Mouse (Mus musculus) heart, postnatal 10 days (tissue): ENCODE measurements around the gene Jakmip3. TPM values are rescaled to one million over a fixed set of nuclear protein-coding genes. Genes with fewer than 3 reads are reported as not detected.
A peak's percentile ranks its signal among the peaks of the same experiment; 100 is the strongest.

Experiments
- DNase-seq, 2 experiments: peaks; one replicate each; pipeline ENCODE4 v3.0.0; 2021
- intact Hi-C: fragments of 180-260 bp; cut with DNase I; formaldehyde crosslinking; loops from one replicate; pipeline ENCODE4 v1.15.1; 2025
- total RNA-seq, 2 experiments: library from RNA; stranded (reverse); gene quantifications; 2 replicates each; pipeline ENCODE4 v1.2.3; 2021

Jakmip3 gene
- under 1 TPM in 1 of 2 experiments, not detected in 1; 0.19 TPM for total RNA-seq

DNA sequence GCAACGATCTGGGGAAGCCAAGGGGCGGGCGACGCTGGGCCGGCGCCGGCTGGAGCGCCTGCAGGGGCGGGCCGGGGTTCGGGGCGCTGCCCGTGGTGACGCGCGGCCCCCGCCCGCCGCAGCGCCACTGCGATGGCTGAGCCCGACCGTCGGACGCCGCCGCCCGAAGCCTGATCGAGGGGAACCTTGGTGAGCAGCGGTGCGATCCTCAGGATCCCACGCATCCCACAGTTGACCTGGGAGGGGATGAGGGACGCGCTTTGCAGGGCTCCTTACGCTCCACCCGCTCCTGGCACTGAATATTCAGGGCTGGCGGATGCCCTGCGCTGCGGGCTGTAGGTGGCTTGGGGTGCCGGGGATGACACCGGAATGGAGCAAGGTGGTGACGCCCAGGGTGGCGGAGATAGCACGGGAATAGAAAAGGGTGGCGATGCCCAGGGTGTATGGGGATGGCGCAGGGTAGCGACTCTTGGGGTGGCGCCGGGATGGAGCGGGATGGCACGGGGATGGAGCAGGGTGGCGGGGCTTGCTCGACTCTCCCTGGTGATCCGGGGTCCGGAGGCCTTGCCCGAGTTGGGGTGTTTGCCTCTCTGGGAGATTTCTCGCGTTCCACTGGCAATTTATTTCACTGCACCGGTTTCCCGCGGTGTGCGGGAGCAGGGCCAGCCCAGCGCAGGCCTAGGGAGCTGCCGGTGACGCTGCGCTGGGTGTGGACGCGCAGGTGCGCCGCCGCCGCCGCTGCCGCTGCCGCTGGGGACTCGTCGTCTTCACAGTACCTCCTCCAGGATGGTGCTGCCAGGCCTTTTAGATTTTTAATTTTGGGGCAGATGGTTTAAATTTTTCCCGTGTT, at the start of gene Jakmip3:
TSS of gene Jakmip3 (plus strand) at position 119 of the 850 bp plus-strand sequence.
- DNase-seq: peak in 1 of 2 experiments; percentile 15
- intact Hi-C loops: no loop called here

GRCm38 (mm10) chr7:138898122-138898521, 42.4 kb upstream of the Jakmip3 start:
- intact Hi-C loops: no loop called here
- no peak for DNase-seq

DNA sequence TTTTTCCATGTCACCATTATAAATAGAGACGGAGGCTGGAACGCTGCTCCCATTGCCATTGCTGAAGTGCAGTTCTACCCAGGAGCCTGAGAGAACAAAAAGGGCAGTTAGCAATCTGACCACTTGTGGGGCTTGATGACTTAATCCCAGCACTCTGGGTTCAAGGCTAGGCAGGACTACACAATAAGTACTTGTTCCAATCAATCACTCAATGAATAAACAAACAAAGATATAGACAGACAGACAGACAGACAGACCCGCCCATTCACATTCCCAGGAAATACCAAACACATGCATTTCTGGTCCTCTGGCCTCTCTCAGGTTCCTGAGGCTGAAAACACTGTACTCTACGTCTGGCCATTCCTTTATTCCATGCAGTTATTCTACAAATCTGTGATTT, 41.8 kb upstream of the Jakmip3 start:
- no peak for DNase-seq
- intact Hi-C loops: no loop called here

DNA sequence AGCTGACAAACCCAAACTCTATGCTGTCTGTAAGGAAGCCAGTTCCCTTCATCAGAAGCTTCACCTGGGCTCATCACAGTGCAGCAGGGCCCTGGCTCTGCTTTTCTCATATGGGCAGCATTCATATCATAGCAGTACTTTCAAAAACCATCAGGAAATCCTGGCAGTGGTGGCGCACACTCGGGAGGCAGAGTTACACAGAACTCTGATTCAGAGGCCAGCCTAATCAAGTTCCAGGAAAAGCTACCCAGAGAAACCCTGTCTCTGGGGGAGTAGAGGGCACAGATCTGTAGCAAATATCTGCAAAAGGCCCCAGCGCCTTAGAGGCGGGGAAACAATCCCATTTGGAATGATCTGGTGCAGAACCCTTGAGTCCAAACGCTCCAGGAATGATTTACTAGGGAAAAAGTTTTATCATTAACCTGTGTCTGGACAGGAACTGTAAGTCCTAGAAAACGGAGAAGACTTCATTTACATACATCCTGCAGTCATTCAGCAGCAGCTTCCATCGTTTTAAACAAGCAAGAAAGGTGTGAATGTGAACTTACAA, 36.6 kb upstream of the Jakmip3 start:
- intact Hi-C loops: no loop called here
- DNase-seq: no peak

- DNase-seq: no peak
- intact Hi-C loops: no loop called here
Measured at GRCm38 (mm10) chr7:138906441-138906840, 34.1 kb upstream of the Jakmip3 start.

GRCm38 (mm10) chr7:138907043-138907442, 33.5 kb upstream of the Jakmip3 start:
- DNase-seq: peak; percentile 60 to 69
- intact Hi-C loops: no loop called here

- intact Hi-C loops: no loop called here
- DNase-seq: no peak
Measured at GRCm38 (mm10) chr7:138907976-138908375, 32.6 kb upstream of the Jakmip3 start.

DNA sequence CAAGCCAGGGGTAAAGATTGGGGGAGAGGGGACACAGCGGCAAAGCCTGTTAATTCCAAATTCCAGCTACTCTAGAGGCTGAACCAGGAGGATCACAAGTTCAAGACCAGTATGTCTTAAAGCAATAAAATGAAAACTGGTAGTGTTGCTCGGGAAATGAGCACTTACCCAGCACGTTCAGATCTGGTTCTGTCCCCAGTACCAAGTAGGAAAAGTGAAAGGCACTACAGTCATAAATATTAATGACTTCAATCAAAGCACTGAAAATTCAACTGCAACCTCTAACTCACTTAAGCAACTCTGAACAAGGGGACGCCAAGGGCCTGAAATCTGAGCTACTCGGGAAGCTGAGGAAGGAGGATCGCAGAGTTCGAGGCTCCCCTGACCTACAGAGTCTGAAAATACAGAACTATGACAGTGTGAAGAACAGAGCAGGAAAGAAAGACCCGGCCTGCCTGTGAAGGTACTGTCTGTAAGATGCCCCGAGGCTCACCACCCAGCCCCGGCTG, 31.7 kb upstream of the Jakmip3 start:
- intact Hi-C loops: loop anchor here (1.0 kb wide), 1 partner anchor 10 kb away; no protein-coding TSS in a partner anchor
- DNase-seq: no peak

DNA sequence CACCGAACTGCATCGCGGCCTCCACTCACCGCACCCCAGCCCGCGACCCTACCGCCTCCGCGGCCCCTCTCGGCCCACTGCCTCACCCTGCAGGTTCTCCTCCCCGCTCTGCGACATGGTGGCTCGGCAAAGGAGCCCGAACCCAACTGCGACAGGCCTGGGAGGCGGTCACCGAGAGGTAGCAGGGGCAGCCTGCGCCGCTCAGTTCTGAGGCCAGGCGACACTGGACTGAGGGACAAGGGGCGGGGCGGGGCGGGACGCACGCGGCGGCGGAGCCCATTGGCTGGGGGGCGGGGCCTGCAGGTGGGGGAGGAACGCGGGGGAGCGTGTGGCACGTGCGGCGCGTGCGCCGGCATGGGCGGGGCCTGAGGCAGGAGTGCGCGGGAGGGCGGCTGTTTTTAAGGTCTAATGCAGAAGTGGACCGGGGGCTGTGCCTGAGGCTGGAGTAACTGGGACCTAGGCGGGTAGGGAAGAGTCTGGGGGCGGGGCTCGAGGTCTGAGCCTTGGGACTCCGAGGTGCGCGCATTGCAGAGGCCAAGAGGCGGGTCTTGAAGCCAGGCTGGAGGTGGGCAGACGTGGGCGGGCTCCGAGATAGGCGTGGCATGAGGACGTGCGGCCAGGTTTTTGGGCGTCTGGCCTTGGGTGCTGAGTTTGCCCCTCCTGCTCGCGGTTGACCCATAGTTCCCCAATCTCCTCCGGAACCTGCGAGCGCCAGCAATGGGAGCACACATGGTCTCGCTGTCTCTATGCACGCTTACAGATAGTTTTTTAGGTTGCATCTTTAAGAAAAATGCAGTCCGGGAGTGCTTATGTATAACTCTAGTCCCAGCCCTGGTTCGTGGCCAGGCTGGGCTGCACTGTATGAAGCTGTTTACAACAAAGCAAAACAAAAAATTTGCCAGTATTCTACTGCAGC, 31.0 kb upstream of the Jakmip3 start, which contains the start of gene Bnip3:
TSS of gene Bnip3 (minus strand) at position 243 of the 916 bp plus-strand sequence.
- intact Hi-C loops: loop anchor here (1.0 kb wide), 1 partner anchor 10 kb away; no protein-coding TSS in a partner anchor
- DNase-seq: peak; percentile 89 to 90

GRCm38 (mm10) chr7:138910193-138910562, 30.4 kb upstream of the Jakmip3 start:
- no peak for DNase-seq
- intact Hi-C loops: no loop called here

GRCm38 (mm10) chr7:138913616-138914015, 26.9 kb upstream of the Jakmip3 start:
- DNase-seq: no peak
- intact Hi-C loops: no loop called here

GRCm38 (mm10) chr7:138919156-138919944, 21.2 kb upstream of the Jakmip3 start:
- intact Hi-C loops: loop anchor here (1.0 kb wide), 1 partner anchor 10 kb away; the partner anchor contains the start of gene Bnip3
- peak; percentile 89 to 90 for DNase-seq

DNA sequence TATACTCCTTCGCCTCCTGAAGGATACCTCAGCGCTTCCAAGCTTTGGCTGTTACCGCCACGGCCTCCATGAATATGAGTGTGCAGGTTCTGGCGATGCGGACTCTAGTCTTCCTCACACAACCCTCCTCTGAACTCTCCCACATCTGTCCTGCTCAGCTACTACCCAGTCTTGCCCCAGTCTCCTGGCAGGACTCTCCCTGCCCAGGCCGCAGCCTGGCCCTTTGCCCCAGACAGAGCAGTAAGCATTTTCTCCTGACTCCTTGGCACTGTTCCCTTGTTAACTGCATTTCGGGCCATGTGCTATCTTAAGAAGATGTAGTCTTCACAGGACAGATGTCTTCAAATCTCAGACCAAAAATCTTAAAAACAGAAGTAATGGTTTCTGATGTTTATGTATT, 18.9 kb upstream of the Jakmip3 start:
- no peak for DNase-seq
- intact Hi-C loops: loop anchor here (10.0 kb wide), 1 partner anchor 1447 kb away; no protein-coding TSS in a partner anchor

- peak; percentile 33 to 48 for DNase-seq
- intact Hi-C loops: loop anchor here (1.0 to 10.0 kb wide), 2 partner anchors 84 to 1449 kb away; no protein-coding TSS in a partner anchor
Measured at GRCm38 (mm10) chr7:138923756-138924425, 16.6 kb upstream of the Jakmip3 start.

- no peak for DNase-seq
- intact Hi-C loops: loop anchor here (10.0 kb wide), 1 partner anchor 1454 kb away; no protein-coding TSS in a partner anchor
Measured at GRCm38 (mm10) chr7:138928456-138928855, 12.1 kb upstream of the Jakmip3 start.

- no peak for DNase-seq
Measured at GRCm38 (mm10) chr7:138934523-138934922, 6.0 kb upstream of the Jakmip3 start.

GRCm38 (mm10) chr7:138938991-138939390, 1.5 kb upstream of the Jakmip3 start:
- intact Hi-C loops: no loop called here
- DNase-seq: no peak

More at GRCm38 (mm10) chr7:138934523-138934922, 6.0 kb upstream of the Jakmip3 start:
- intact Hi-C loops: no loop called here

DNA sequence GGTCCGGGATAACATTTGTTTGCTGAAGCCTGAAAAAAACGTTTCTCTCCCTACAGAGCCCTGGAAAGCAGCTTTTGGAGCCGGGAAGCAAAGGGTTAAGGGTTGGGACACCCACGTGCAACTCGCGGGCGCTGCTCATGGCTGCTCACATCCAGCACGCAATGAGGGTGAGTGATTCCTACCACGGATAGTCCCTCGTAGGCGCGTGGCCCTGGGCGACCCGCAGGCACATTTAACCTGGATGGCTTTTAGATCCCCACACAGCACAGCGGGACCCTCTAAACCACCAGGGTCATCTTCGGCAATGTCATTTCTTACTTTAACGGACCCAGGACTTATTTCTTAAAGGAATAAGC, 296 bp upstream of the Jakmip3 start:
- intact Hi-C loops: no loop called here
- peak in 1 of 2 experiments; percentile 30 for DNase-seq

DNA sequence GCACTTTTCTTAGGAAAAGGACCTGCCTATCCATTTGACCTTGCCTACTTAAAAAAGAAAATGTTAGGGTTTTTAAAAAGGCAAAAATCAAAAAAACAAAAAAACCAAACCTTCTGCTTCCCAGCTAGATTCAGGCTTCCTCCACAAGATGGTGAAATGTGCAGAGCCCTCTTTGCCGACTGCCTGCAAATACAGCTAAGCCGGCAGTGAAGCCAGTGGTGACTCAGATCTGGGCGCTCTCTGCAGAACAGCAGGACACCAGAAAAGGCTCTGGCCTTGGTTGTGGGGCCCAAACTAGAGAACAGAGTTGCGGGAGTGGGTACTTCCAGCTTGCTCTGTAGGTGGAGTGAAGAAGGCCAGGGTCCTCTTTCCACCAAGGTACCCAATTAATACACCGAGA, 1.0 kb downstream of the Jakmip3 start:
- no peak for DNase-seq
- intact Hi-C loops: no loop called here
